Mouse (Mus musculus): ENCODE measurements around the gene Nxpe2.

Nxpe2 gene

DNA sequence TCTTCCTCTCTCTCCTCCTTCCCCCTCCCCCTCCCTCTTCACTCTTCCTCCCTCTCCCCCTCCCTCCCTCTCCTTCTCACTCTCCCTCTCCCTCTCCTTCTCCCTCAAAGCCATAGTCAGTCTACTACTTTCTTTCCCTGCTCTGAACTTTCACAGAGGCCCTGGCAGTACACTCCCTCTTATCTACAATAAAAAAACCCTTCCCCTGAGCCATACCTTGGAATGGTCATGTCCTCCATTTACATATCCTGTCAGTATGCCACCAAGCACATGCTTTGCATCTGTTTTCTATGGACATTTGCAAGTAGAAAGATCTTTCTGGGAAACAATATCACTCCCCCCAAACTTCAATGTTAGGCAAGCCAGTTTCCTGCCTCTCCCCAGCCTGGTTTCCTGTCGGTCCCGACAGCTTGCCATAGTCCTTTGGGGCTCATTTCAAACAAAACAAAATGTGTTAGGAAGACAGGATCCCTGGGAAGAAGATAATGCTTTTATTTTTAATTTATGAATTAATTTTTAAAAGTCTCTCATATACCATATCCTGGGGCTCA, at the start of gene Nxpe2:
Nxpe2 (minus strand) TSS at position 307 of the 551 bp plus-strand sequence.
- DNase-seq = no peak

DNA sequence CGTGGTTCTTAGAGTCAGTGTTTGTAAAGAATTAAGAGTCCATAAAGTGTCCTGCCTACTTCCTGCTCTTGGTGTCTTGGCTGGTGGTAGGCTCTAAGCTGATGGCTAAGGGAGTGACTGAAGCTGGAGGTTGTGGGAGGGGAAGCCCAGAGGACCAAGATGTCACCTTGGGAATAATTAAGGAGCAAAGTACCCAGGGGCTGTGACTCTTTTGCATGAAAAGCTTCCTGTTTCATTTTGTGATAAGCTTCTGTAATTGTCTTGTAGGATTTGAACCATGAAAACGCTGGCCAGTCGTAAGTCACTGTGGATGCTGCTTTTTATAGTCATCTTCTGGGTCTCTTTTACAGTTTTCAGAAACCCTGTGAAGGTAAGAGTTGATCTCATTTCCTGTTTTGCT, 36.7 kb upstream of the Nxpe2 start:
- no peak for DNase-seq

DNA sequence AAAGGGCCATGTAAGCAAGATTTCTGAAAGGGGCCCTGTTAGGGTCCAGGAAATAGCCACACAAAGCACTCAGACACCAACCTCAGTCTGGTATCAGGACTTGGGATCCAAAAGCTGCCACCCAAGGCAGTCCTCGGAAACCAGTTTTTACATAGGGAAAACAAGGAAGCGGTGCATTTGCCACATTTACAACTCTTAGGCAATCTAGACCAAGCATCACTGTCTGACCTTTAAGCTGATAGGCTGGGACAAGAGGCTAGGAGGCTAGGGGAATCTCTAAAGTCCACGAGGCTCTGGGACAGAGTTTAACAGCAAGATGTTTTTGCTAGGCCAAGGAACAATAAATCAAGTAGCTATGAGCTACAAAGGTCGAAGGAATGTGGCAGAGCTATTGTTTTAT, 35.2 kb upstream of the Nxpe2 start:
- DNase-seq = no peak

DNA sequence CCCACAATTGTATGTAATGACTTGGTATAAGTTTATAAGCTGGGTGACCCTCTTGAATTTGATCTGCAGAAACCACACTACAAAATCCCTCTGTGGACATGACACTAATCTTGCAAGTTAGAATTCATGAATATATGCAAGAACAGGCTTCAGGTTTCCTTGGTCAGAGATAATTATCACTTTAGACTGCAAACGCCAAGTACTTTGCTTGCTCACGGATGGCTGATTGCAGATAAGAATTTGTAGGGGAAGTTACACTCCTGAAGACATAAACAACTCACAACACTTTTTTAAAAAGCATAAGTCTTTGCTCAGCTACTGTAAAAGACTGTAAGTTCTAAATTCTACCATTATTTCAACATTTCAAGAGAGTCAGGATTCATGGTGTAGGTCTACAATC, 21.1 kb upstream of the Nxpe2 start:
- DNase-seq = no peak

DNA sequence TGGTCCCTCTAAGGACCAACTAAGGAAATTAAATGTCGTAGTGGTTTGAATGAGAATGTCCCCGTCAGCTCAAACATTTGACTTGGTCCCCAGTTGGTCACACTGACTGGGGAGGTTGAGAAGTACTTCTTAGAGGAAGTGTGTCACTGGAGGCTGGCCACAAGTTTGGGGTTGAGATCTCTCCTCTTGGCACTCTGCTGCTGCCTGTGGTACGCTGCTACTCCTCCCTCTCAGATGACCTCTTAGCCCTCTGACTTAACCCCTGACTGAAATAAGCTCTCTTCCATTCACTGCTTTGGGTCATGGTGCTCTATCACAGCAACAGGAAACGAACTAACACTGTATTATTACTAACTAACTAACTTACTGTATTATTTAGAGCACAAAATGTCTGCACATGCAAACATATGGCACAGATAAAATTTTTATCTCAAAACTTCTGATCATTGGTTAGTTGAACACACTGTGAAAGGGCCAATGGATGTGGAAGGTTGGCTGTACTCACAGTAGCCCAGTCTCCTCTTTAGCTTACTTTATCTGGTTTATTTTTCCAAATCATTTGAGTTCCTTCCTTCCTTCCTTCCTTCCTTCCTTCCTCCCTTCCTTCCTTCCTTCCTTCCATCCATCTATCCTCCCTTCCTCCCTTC, 20.1 kb upstream of the Nxpe2 start:
- no peak for DNase-seq

DNA sequence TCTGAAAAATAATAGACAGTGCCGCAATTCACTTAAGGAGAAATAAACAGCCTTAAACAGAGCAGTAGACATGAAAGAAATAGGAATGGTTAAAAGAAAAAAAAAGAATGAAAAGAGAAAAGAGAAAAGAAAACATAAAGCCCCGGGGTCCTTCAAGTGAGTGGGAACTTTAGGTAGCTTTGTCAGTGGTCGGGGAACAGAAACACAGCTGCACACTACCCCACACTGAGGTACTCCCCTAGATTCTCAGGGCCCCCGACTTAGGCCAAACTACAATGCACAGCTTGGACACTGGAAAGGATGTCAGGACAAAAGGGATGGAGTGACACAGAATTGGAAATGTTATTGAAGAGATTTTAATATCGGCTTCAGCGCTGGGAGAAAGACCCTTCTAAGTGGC, 9.5 kb upstream of the Nxpe2 start:
- no peak for DNase-seq

DNA sequence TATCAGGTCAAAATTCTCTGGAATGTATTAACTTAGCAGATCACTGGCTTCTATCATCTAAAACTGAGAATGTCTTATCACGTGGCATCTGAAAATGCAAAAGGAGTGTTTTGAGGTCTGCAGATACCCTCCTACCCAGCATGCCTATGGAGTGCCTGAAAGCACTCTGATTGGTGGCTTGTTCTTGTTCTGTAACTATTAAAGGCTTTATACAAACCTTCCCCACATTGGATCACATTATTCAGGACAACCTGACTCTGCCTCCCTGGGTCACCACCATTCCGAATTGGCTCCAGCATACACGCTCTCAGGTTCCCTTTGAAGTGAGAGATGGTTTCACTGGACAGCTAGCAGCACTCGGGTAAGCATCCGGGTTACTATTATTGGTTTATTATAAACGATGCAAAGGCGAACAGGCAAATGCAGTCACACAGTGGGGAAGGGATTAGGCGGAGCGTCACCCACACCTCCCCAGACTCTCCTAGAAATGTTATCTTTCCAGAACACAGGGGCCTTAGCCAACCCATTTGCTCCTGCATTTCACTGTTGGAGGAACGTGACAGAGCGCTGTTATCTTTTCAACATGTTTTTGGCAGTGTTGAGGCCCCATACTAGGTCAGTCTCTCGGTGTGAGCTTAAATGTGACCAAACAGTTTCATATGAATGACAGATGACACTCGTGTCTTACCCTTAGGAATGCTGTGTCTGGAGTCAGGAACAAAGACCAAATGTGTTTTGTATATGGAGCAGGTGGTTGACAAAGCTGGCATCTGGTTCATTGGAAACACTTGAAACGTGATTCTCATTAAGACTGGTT, 8.8 kb upstream of the Nxpe2 start:
- no peak for DNase-seq

DNA sequence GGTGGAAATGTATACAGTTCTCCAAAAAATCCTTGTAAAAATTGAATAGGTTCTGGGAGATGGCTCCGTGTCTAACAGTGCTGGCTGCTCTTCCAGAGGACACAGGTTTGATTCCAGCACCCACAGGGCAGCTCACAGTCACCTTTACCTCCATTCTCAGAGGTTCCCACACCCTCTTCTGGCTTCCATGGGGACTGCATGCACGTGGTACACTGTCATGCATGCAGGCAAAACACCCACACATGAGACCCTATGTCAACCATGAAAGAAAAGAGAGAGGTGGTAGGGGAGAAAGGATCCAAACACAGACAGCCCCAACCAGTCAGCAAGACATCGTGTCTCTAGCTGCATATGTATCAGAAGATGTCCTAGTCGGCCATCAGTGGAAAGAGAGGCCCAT, 7.6 kb upstream of the Nxpe2 start:
- DNase-seq = peak; percentile 50

DNA sequence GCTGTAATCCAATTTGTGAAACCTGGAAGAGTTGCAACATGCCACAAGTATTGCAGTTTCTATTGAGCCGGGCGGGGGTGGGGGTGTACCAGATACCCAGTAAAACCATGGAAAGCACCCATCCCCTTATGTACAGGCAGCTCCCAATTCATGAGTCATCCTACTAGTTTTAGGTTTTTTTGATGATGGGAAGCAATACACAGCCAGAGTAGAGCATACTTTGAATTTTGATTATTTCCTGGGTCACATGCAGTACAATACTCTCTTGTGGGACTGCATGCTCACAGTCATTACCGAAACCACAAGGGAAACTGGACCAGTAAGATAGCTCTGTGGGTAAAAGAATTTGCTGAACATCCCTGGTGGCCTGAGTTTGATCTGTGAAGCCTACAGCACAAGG, 3.8 kb upstream of the Nxpe2 start:
- DNase-seq = no peak

DNA sequence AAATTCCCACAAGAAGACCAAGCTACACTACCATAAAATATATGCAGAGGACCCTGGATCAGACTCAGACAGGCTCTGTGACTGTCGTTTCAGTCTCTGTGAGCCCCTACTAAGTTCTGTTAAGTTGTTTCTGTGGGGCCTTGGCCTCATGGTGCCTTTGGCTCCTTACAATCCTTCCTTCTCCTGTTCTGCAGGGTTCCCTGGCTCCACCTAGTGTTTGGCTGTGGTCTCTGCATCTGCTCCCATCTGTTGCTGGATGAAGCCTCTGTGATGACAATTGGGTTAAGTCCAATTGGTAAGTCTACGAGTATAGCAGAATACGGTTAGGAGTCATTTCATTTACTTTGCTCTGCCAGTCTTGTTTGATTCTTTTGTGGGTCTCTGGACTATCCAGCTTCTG, 1.5 kb upstream of the Nxpe2 start:
- DNase-seq = peak; percentile 78

DNA sequence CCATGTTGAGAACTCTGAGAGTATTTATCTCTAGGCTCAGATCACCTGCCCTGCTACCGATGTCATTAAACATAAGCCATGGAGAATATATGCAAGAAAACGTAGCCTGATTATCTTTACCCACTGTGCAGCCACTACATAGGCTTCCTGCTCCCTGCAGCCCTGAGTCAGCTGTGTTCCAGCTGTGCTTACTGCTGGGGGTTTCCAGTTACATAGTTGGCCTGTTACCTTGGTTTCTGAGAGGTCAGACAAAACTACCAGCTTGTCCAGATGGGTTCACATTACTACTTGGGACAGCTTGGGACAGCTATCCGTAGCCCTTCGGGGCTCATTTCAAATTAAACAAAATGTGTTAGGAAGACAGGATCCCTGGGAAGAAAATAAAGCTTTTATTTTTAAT, 868 bp upstream of the Nxpe2 start:
- DNase-seq = no peak

DNA sequence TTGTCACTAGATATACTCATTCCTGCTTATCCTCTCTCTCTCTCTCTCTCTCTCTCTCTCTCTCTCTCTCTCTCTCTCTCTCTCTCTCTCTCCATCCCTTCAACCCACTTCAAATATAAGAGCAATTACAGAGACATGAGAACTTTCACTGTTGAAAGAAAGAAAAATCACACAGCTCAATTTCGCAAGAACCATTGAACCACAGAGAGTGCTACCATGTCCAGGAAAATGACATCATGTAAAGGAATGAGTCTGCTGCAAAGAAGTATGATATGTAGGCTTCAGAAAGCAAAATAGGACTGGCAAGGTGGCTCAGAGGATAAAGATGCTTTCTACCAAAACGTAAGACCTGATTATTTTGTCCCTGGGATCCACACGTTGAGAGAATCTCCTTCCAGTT, 7.4 kb downstream of the Nxpe2 start:
- no peak for DNase-seq

DNA sequence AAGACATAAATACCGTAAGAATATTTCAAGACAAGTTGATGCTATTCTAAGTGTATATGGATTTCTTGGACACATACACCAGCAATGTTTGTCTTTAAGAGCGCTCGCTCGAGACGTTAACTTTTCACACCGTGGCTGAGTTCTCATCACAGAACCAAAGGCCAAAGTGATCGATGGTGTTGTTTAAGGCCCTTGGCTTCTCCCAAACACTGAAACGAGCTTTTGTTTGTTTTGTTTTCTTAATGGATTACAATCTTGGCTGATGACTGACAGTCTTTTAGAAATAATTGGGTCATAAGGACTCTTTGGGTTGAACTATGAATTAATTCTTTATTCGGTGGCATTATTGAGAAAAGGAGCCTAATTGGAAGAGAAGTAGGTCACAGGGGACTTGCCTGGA, 7.8 kb downstream of the Nxpe2 start:
- no peak for DNase-seq

DNA sequence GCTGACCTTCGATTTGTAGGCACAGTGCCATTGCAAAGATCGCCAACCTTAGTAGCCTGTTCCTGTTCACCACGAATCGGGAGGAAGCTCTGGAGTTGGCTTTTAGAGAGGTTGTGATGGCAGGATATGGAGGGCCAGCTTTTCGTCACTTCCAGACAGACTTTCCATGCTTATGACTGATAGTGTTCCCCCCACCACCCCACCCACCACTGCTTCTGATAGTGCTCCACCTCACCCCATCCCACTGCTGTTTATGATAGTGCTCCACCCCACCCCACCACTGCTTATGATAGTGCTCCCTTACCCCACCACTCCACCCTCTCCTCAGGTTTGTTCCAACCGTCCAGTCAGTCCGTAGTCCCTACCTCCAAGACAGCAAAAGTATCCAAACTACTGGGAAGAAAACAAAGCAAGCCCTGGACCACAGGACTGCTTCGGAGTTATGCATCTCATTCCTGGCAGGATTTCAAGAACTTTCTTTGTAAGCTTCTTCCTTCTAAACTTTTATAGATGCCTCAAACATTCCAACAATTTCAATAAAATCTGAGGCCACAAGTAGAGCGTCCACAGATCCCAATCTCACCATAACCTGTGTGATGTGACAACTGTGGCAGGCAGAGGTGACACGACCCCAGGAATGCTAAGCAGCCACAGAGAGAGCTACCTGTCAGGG, 12.4 kb downstream of the Nxpe2 start:
- DNase-seq = no peak

DNA sequence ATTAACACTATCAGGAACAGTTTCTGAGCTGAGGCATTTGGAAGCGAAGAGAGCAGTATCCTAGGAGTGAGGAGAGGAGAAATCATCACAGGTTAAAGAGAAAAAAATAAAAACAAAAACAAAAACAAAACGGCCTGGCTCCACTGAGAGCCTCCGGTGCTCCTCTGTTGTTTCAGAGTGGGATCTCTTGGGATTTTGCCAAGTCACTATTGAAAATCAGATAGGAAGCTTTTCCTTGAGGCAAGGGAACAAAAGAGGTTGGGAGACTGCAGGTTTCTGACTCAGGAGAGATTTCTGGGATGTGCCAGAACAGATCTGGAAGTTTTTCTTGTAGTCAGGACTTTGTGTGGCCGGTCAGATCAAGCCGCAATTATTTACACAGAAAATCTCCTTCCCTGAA, 13.7 kb downstream of the Nxpe2 start:
- DNase-seq = no peak

DNA sequence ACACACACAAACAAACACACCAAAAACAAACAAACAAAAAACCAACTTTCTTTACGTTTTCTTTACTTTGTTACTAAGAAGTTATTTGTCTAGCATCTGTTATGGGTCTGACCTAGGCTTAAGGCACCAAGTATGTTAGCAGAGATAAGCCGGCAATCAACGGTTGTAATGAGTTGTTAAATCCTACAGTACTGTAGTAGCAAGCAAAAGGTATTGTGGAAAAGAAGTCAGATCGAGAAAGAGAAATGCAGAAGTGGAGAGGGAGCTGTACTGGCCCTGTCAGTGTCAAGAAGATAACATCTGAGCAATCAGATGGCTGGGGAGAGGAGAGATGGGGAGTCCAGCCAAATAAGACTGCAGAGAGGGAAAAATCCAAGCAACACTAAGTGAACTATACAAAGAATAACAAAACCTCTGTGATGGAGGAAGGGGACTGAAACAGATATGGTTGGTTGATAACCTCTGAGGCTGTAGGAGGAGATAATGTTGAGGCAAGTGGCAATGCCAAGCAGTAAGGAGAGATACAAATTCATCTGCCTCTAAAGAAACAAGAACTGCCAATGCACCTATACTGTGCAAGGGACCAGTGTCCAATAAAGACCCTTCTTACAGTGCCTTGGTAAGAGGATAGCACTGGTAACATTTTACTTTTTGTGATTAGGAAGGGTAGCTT, 14.3 kb downstream of the Nxpe2 start:
- no peak for DNase-seq

DNA sequence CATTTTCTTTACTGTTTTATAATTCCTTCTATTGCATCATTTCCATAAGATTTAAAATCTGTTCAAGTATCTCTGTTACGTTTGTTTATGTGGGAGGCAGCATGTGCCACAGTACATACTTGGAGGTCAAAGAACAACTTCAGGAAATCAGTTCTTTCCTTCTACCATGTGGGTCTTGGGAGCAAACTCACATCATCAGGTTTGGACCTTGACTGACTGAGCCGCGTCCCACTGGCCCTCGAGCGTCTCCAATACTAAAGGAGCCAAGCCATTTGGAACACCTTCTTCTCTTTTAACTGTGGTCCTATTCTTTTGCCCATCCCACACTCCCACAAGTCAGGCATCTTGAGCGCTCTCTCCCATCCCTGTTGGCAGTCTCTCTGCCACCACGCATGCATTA, 23.7 kb downstream of the Nxpe2 start:
- no peak for DNase-seq

DNA sequence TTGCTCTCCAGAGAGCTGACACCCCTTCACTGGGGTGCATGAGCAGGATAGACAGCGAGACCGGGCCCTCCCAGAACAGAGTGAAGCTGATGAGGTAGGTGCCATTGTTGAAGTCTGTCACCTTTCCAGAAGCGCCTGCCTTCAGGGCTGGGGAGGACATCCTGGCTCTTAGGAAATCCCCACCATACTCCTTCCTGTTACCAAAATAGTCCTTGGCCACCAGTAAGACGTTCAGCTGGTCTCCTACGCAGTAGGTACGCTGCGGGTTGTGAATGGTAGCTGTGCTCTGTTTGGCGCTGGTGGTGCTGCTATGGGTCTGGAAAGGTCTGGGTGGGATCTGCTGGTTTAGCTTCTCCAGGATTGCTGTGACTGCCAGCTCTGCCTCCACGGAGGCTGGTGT, 26.9 kb downstream of the Nxpe2 start:
- DNase-seq = no peak

DNA sequence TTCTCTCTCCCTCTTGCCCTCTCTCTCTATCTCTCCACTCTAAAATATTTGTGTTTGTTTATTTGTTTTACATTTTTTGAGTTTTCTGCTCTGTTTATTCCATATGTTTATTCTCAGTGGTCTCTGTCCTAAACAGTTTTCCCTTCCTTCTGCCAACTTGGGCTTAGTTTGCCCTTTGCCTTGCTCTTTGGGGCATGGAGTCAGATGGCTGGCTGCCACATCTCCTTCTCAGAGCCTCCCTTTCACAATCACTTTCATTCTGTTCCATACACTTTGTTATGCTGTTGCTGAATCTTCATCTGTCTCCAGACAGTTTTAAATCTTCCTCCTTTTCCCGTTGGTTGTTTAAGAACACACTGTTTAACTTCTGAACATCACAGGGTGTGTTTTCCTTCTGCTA, 37.4 kb downstream of the Nxpe2 start:
- no peak for DNase-seq

DNA sequence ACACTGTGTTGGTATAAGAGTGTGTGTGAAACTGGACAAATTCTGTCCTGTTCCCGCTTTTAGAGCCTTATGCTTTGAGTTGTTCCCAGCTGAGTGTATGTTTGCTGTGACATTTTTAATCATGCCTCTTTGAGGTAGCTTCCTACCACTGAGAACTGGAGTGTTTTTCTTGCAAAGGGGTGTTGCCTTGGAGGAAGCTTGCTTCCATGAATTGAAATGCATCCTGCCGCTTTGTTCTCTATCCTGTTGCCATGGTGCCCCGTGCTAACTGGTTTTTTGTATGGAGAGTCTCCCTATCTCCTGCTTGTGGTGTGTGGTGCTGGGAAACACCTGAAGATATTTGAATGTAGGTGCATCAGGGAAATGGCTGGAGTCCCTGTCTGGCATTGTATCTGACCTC, 39.1 kb downstream of the Nxpe2 start:
- no peak for DNase-seq

DNA sequence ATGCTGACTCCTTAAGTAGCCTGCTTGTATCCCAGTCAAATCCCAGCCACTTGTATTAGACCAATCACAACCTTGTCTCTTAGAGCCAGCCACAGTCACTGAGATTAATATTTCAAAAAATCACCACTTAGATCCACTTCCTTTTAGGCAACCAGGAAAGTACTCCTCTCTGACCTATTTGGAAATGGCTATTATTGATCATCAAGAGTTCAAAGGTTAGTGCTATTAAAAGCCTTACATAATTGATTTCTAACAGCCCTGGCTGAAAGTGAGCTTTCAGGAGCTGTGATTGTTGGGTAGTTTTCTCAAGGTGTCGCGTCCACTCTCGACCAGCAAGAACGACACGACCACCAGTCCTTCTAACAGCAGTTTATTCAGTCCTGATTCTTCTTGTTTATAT, 42.0 kb downstream of the Nxpe2 start:
- no peak for DNase-seq

DNA sequence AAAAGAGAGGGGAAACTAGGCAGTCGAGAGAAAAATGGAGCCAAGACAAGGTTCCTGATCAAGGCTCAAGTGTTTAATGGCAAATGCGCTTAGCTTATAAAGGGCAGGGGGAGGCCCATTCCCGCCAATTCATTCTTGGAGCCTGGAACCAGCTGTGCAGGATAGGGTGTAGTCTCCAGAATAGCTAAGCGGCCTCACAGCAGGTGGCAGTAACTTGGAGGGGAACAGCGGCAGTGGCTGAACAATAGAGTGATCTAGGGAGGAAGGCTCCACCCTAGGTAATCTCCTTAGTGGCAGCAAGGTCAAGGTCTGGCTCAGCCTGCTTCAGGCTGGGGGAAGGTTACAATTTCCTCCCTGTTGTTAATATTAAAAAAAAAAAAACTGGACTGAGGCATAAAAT, 49.7 kb downstream of the Nxpe2 start:
- DNase-seq = peak; percentile 9

DNA sequence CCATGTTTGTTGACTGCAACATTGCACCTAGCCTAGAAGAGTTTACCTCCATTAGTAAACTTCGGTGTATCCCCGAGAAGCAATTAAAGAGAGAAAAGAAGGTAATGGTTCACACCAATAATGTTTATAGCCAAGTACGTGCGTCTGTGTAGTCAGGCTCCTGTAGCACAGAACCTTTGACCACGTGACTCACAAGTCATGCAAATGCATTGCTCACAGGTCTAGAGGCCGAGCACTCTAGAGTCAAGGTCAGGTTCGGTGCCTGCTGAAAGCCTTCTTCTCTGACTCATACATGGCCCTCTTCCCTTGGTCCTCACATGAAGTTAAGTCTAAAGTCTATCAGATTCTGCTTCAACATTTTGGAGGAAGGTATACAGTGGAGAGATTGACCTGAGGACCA, 54.3 kb downstream of the Nxpe2 start:
- DNase-seq = no peak

All from thymus, postnatal 4 days (tissue).